Mouse (Mus musculus): ENCODE results near the gene Col8a2.

- TF ChIP-seq CTCF (IDR thresholded peaks at IDR 0.05; ENCODE audit: extremely low read depth, insufficient read depth, low read length) (no peak), POLR2A (IDR thresholded peaks at IDR 0.05; ENCODE audit: extremely low read depth, insufficient read depth, low read length) (no peak)
These were observed 27.0 kb upstream of the Col8a2 start for GRCm38 (mm10) chr4:126259523-126260160.

All from cortical plate, adult 2 months (tissue).